Mouse (Mus musculus): ENCODE measurements around the gene Ghrhr. TPM values are rescaled to one million over a fixed set of nuclear protein-coding genes. Genes with fewer than 3 reads are reported as not detected.

The Ghrhr gene
- total RNA-seq, 2 experiments from 2014 or later, result not detected

DNA sequence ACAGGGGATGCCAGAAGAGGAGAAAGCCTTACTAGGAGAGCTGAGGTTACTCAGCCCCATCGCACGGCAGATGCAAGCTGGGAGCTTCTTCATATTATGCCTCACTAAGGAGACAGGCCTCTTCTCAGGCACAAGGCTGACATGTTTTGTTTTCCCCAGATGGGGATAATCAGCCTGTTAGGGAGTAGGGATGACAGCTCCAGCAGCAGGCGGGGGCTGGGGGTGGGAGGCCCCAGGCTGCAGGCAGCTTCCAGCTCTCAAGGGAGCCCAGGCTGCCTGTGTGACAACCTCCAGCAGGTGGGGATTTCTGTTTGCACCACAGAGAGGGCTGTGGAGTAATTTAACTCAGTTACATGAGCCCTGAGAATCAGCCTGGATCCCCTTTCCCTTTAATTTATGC is 58.3 kb downstream of the Ghrhr start:
- no peak for ATAC-seq (replicated peaks; ENCODE audit: poor library complexity, severe bottlenecking)

DNA sequence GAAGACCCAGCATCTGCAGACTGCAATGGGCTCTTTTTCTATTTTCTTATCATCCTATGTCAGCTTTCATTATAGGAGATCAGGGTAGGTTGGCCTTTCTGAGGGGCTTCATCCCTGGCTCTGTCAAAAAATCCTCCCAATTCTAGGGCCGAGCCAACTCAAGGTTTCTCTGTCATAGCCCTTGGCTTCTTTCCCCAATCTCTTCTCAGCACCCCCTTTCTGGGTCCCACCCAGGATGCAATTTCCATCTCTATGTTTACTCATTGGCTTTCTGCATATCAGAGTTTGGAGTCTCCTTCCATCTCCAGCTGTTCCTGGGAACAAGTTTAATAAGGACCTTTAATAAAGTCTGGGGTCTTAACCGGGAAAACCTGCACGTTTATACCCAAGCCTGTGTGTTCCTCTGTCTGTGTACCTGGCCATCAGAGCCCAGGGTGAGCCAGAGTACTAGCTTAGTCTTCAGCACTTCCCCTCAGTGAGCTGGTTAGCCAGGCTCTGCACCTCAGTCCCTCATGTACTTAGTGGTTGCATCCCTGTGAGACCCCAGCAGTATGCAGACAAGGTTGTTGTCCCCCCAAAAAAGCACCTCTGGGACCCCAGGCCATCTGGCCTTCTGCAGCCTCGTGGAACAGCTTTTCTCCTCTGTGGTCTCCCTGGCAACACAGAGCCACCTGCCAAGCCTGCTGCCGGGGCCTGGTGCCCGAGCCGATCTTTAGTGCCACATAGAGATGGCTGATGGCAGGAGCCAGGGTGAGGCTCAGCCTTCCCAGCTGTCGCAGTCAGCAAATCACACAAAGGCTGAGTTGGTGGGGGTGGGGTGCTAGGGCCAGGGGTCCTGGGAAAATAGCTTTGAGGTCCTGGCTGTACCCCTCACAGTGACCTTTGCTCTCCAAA is 59.4 kb downstream of the Ghrhr start:
- no peak for ATAC-seq (replicated peaks; ENCODE audit: poor library complexity, severe bottlenecking)

DNA sequence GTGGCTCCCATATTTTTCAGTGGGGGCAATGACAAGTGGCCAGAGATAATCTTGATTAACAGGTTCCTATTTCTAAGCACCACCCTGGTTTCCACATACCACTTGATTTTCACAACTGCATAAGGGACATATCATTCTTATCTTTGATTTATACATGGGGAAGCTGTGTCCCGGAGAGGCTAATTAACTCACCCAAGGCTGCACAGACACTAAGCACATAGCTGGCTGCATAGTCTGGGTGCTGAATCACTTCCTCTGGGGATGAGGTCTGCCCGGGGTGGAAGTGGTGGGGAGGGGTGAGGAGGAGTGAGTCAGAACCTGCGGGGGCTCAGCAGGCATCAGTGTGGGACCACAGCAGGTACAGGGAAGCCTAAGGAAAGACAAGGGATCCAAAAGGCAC is 61.8 kb downstream of the Ghrhr start:
- ATAC-seq (replicated peaks; ENCODE audit: poor library complexity, severe bottlenecking), result peak; percentile 76

Other genes starting within 250 kb of the Ghrhr start
- gene Crhr2, start 243.3 kb upstream of the Ghrhr start, total RNA-seq (2014; fragmentation: Nextera tagmentation), result not detected in 2 replicates
- gene Crhr2, start 243.3 kb upstream of the Ghrhr start, total RNA-seq (2017), result not detected in 2 replicates
- gene Inmt, start 201.3 kb upstream of the Ghrhr start, total RNA-seq (2014; fragmentation: Nextera tagmentation), result not detected in 2 replicates
- gene Inmt, start 201.3 kb upstream of the Ghrhr start, total RNA-seq (2017), result not detected in 2 replicates
- 0.99 and 3.3 TPM in 2 replicates for gene Mindy4, start 172.9 kb upstream of the Ghrhr start, total RNA-seq (2014; fragmentation: Nextera tagmentation)
- gene Mindy4, start 172.9 kb upstream of the Ghrhr start, total RNA-seq (2017), result 2.4 and 3.1 TPM in 2 replicates
- 0.45 and 1.1 TPM in 2 replicates for gene Aqp1, start 39.9 kb upstream of the Ghrhr start, total RNA-seq (2014; fragmentation: Nextera tagmentation)
- gene Aqp1, start 39.9 kb upstream of the Ghrhr start, total RNA-seq (2017), result 1.8 and 3.4 TPM in 2 replicates
- 1.6 TPM in 1 of 2 replicates, not detected in the other for gene Adcyap1r1, start 75.7 kb downstream of the Ghrhr start, total RNA-seq (2014; fragmentation: Nextera tagmentation)
- gene Adcyap1r1, start 75.7 kb downstream of the Ghrhr start, total RNA-seq (2017), result not detected in 2 replicates

Measured in granulocyte monocyte progenitor cell, adult 5-6 weeks (primary cell).